Mouse (Mus musculus) sigmoid colon, adult 10 weeks (tissue): Measurements from ENCODE around the gene Esrrb. TPM values are rescaled to one million over a fixed set of nuclear protein-coding genes. Genes with fewer than 3 reads are reported as not detected.

Experiments used
- polyA plus RNA-seq: library from polyadenylated mRNA; stranded (reverse); fragments of 350-450 nt; fragmentation: Illumina TruSeq; extraction: RNeasy Lipid Tissue Mini Kit (QIAGEN cat#74804); gene quantifications from one replicate; pipeline ENCODE4 v1.2.3, GENCODE M21; 2014; ENCODE audit warnings: low read depth, low replicate concordance

Gene Esrrb
- not detected for polyA plus RNA-seq

GRCm38 (mm10) chr12:86360696-86361631 lies at the start of gene Esrrb:
TSS of gene Esrrb (plus strand) at chr12:86361117.

Other genes starting within 250 kb of the Esrrb start
- 16.0 TPM for gene Gpatch2l, start 119.3 kb upstream of the Esrrb start, polyA plus RNA-seq